Mouse (Mus musculus) spleen, adult 2 months (tissue): ENCODE measurements around the gene Tent4b.

ENCODE experiments used
- CTCF ChIP-seq: fragments of 200-500 bp; IDR thresholded peaks from 2 replicates; pipeline ENCODE4 v1.5.1; 2011; ENCODE audit warnings: mild to moderate bottlenecking, inconsistent platforms; ENCODE audit not compliant: insufficient read depth, insufficient read length, insufficient replicate concordance; ENCODE audit errors: extremely low read depth
- POLR2A ChIP-seq: fragments of 200-500 bp; IDR thresholded peaks from 2 replicates; pipeline ENCODE4 v1.6.1; 2011; ENCODE audit warnings: low read depth, low read length, inconsistent platforms

DNA sequence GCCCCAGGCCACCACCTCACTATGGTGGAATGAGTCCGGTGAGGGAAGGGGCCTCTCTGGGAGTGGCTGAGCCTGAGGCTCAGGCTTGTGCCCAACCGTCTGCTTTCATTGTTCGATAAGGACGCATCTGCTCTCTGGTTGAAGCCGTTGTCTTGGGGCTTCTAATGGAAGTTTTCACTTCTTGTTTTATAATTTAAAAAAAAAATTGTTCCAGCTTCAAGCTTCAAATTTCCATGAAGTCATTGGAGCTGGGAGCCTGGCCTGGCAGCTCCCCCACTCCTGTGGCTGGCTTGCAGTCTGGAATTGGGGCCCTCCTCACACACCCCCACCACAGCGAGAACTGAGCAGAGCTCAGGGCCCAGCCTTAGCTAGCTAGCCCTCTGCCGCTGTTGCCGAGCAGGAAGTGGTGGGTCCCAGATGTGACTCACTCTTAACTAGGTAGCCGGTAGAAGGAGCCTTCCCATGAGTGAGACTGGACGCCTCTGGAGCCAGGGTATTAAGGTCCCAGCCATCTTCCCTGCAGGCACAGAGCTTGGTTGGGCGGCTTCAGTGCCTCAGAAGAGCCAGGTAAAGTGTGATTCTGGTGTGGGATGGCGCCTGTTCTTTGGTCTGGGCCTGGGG, 89.7 kb downstream of the Tent4b start:
- TF ChIP-seq CTCF (no peak), POLR2A (peak; percentile 47; the same call in 1 of the 2 replicates)
